Mouse (Mus musculus): Measurements from ENCODE around the gene 3110070M22Rik. TPM values are rescaled to one million over a fixed set of nuclear protein-coding genes. Genes with fewer than 3 reads are reported as not detected.

Gene 3110070M22Rik
- 0.41 and 1.1 TPM in 2 replicates for polyA plus RNA-seq (2012; rRNA removed)

GRCm38 (mm10) chr13:119487880-119488580 is at the start of gene 3110070M22Rik, which contains the start of gene Tmem267:
3110070M22Rik (minus strand) TSS chr13:119488383.
Tmem267 (plus strand) TSS chr13:119488039.

GRCm38 (mm10) chr13:119462596-119463560 is 25.3 kb downstream of the 3110070M22Rik start, which contains the start of gene 4833420G17Rik:
4833420G17Rik (plus strand) TSS chr13:119462768.

Other genes with a start within 250 kb of the 3110070M22Rik start
- 65.5 TPM in 2 replicates for gene Paip1, start 59.8 kb downstream of the 3110070M22Rik start, polyA plus RNA-seq (2012; rRNA removed)
- 121 and 132 TPM in 2 replicates for gene 4833420G17Rik, start 25.6 kb downstream of the 3110070M22Rik start, polyA plus RNA-seq (2012; rRNA removed)
- 40.7 and 44.5 TPM in 2 replicates for gene Tmem267, start 344 bp downstream of the 3110070M22Rik start, polyA plus RNA-seq (2012; rRNA removed)
- gene Ccl28, start 135.4 kb upstream of the 3110070M22Rik start, polyA plus RNA-seq (2012; rRNA removed), result 5.4 and 7.0 TPM in 2 replicates
- gene Hmgcs1, start 202.0 kb upstream of the 3110070M22Rik start, polyA plus RNA-seq (2012; rRNA removed), result 499 and 510 TPM in 2 replicates